Mouse (Mus musculus) adrenal gland, adult 2 months (tissue): ENCODE results near the gene Ppp4r3a. TPM values are rescaled to one million over a fixed set of nuclear protein-coding genes. Genes with fewer than 3 reads are reported as not detected.

Experiments
- DNase-seq: peaks from one replicate; pipeline ENCODE4 v3.0.0; 2021
- polyA plus RNA-seq: library from polyadenylated mRNA; depleted of rRNA; stranded (reverse); fragments of >200 nt; gene quantifications from 2 replicates; pipeline ENCODE4 v1.2.3, GENCODE M21; 2012
- total RNA-seq, 2 experiments: library from RNA; stranded (reverse); gene quantifications; 2 replicates each; pipeline ENCODE4 v1.2.3; 2021

The Ppp4r3a gene
- total and polyA plus RNA-seq, 3 experiments, result 13.6 to 74.8 (median 42.6) TPM

- no peak for DNase-seq
These were observed 70.3 kb downstream of the Ppp4r3a start for GRCm38 (mm10) chr12:101013078-101013665.

GRCm38 (mm10) chr12:101012197-101013077 is 71.1 kb downstream of the Ppp4r3a start:
- DNase-seq, result peak; percentile 17

- DNase-seq, result no peak
These were observed 72.5 kb downstream of the Ppp4r3a start for GRCm38 (mm10) chr12:101011017-101011416.

GRCm38 (mm10) chr12:101010148-101010920 is 73.2 kb downstream of the Ppp4r3a start:
- DNase-seq, result no peak

GRCm38 (mm10) chr12:101009225-101009624 is 74.3 kb downstream of the Ppp4r3a start:
- no peak for DNase-seq

GRCm38 (mm10) chr12:101008648-101009047 is 74.9 kb downstream of the Ppp4r3a start:
- no peak for DNase-seq

- DNase-seq, result no peak
These were observed 75.5 kb downstream of the Ppp4r3a start for GRCm38 (mm10) chr12:101007968-101008481.

GRCm38 (mm10) chr12:101007427-101007826 is 76.1 kb downstream of the Ppp4r3a start:
- no peak for DNase-seq

GRCm38 (mm10) chr12:101005665-101006420 is 77.7 kb downstream of the Ppp4r3a start:
- DNase-seq, result no peak

- no peak for DNase-seq
These were observed 78.5 kb downstream of the Ppp4r3a start for GRCm38 (mm10) chr12:101004982-101005381.

GRCm38 (mm10) chr12:101002801-101003513 is 80.5 kb downstream of the Ppp4r3a start:
- DNase-seq, result no peak

GRCm38 (mm10) chr12:100999061-100999954 is 84.2 kb downstream of the Ppp4r3a start:
- no peak for DNase-seq

- DNase-seq, result no peak
These were observed 84.9 kb downstream of the Ppp4r3a start for GRCm38 (mm10) chr12:100998564-100998962.

- DNase-seq, result no peak
These were observed 85.5 kb downstream of the Ppp4r3a start for GRCm38 (mm10) chr12:100997830-100998563.

GRCm38 (mm10) chr12:100996378-100996898 is 87.1 kb downstream of the Ppp4r3a start:
- peak; percentile 22 for DNase-seq

- DNase-seq, result no peak
These were observed 87.7 kb downstream of the Ppp4r3a start for GRCm38 (mm10) chr12:100995607-100996377.

- DNase-seq, result no peak
These were observed 89.1 kb downstream of the Ppp4r3a start for GRCm38 (mm10) chr12:100994140-100995015.
